Mouse (Mus musculus): ENCODE measurements around the gene Olfr736.

The Olfr736 gene

DNA sequence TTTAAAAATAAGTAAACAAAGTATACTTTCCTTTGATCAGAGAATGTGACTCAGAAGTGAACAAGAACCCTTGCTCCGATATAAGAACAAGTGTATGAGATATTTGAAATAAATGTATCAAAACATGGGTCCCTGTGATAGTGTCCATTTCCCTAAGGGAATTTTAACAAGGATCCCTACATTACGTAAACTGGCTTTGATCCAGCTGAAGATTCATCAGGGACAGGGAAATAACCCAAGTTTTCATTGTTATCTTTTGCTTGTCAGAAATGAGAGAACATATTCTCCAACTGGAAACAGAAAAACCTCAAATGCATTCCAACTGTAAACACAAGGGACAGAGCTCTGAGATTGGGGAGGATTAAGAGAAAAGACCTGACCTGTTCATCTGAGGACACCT lies at the start of gene Olfr736:
Gene Olfr736 (plus strand): TSS at position 301 of the 400 bp plus-strand sequence.
- DNase-seq (ENCODE audit: low read depth): no peak

DNA sequence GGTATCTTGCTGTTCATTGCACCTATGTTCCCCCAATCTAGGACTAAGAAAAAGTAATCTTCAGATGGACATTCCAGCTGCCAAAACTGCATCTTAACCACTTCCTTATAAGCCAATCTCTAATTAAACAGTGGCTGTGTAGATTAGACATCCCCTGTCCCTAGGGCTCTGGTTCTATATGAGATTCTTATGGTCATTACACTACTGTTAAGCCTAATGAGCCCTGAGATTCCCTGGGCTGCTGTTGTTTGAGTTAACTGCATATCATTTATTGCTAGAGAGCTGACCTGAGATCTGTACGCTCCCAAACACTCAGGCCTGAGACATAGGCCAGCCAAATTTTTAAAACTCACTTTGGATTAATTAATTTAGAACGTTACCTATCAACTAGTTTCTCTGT lies 32.2 kb upstream of the Olfr736 start, which contains the start of gene Olfr735:
Gene Olfr735 (minus strand): TSS at position 77 of the 400 bp plus-strand sequence.
- DNase-seq (ENCODE audit: low read depth): no peak

DNA sequence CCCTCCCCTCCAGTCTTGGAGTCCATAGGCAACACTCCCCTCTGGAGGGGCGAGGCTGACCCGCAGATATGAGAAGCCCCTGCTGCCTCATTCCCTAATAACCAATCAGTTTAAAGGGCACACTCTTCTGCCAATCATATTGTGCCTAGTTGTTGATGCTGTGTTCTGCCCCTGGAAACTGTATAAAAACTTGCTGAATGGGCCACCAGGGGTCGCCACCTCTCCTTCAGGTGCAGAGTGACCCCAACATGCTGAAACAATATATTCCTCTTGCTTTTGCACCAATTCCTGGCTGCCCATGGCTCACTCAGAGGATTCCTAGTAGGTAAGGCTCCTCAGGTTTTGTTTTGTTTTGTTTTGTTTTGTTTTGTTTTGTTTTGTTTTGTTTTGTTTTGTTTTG lies 28.5 kb upstream of the Olfr736 start:
- DNase-seq (ENCODE audit: low read depth): no peak

DNA sequence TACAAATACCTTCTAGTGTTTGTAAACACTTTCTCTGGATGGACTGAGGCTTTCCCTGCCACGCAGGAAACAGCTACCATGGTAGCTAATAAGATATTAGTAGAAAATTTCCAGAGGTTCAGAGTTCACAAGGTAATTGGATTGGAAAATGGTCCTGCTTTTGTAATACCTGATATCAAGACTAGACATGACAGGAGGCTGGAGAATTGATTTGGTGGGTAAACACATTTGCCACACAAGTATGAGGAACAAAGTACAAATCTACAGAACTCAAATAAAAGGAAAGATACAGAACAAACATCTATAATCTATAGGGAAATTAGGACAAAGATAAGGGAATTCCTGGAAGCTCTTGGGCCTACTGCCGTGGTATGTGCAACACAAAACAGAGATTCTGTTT lies 24.2 kb upstream of the Olfr736 start:
- no peak for DNase-seq (ENCODE audit: low read depth)

GRCm38 (mm10) chr14:50357593-50357992 lies 23.4 kb upstream of the Olfr736 start, which contains the start of gene Tlr11:
Tlr11 (plus strand) TSS chr14:50357914.
- no peak for DNase-seq (ENCODE audit: low read depth)

GRCm38 (mm10) chr14:50360480-50360879 lies 20.5 kb upstream of the Olfr736 start:
- DNase-seq (ENCODE audit: low read depth): no peak

DNA sequence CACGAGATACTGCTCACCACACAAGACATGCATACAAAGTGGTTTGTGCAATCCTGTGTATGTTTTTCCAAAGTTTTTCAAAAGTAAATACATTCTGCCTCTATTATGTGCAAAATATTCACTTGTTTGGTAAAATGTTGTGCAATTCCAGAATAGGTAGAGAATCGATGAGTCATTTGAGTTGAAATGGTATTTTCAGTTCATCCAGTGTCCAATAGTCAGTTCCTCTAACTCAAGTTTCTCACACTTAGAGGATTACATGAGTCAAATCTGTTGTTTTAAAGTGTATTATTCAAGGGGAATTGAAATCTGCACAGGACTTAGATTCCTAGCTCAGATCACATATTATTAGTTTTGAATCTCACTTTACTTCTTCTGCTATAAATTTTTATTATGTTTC lies 17.4 kb upstream of the Olfr736 start:
- DNase-seq (ENCODE audit: low read depth): no peak

DNA sequence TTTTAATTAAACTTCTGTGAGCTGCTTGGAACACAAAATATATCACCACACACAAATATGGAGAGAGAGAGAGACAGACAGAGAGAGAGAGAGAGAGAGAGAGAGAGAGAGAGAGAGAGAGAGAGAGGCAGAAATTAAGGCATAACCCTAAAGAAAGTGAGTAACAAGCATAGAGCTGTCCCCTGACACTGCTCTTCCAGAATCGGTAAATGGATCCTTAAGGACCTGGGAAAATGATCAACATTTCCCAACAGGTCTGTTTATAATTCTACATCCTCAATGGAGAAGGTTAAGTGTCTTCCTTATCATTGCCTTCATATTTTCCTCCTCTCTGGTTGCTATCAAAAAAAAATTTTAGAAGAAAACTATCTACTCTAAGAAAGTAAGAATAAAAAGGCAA lies 26.3 kb downstream of the Olfr736 start, which contains the start of gene Olfr738:
Gene Olfr738 (plus strand): TSS at position 301 of the 400 bp plus-strand sequence.
- DNase-seq (ENCODE audit: low read depth): no peak

DNA sequence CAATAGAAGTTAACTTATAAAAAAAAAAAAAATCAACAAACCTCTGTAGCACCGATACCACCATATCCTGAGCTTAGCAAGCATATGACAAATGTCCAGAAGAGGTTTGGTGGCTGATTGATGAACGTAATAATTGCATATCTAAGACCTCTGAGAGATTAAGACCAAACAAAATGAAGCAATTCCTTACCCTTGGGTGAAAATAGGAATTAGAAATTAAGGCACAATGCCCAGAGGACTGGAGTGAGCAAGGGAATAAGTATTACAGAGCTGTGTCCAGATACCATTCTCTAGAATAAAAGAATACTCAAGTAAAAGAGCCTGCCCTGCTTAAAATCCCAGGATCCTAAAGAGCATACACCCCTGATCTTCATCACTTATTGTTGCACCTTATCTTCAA lies 37.4 kb downstream of the Olfr736 start, which contains the start of gene Olfr739:
Gene Olfr739 (plus strand): TSS at position 301 of the 400 bp plus-strand sequence.
- no peak for DNase-seq (ENCODE audit: low read depth)
